Mouse (Mus musculus): ENCODE results near the gene Bex6. TPM values are rescaled to one million over a fixed set of nuclear protein-coding genes. Genes with fewer than 3 reads are reported as not detected.
"Not testable (repeated sequence)": the region's sequence is repeated elsewhere in the genome, so short reads cannot be mapped to it uniquely, and the experiment has no call there.

Bex6 gene
- total and polyA plus RNA-seq, 2 experiments from 2014 or later, result not detected

DNA sequence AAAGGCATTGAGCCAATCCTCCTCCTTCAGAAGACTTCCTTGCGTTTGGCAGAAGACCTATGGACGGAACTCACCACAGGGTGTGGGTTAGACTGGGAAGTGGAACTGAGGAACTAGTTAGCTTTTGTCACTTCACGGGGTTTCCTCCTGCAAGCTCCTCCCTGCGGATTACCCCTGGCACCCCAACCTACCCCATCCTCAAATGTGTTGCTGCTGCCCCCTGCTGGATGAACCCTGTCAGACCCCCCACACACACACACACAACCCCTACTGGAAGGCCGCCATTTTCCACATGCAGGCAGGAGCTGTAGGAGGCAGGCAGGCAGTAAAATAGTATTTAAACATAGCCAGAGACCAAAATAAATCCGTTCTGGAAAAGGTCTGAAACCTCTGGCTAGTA is 23.1 kb downstream of the Bex6 start:
- Histone ChIP-seq H3K36me3 (ENCODE audit: insufficient read depth, low read length) (no peaks in the 10 kb centered on the region), H3K27ac (ENCODE audit: low read depth, low read length) (no peak overlapping the region), H3K4me3 (ENCODE audit: low read depth, low read length) (no peak overlapping the region), H3K4me2 (ENCODE audit: low read depth, low read length, poor library complexity, severe bottlenecking) (no peak overlapping the region), H3K9me3 (ENCODE audit: low read length) (no peaks in the 10 kb centered on the region), H3K27me3 (ENCODE audit: insufficient read depth, low read length) (no peaks in the 10 kb centered on the region), H3K9ac (replicated peaks; ENCODE audit: low read length, poor library complexity, severe bottlenecking) (no peak overlapping the region), H3K4me1 (ENCODE audit: insufficient read depth, low read length) (no peaks in the 10 kb centered on the region)
- DNase-seq (ENCODE audit: low spot score) (no peak), ATAC-seq (ENCODE audit: low FRiP score) (no peak)
- WGBS, result 77% methylated on average over 6 of the region's 6 CpGs
- peak; percentile 37 for TF ChIP-seq CTCF (IDR thresholded peaks at IDR 0.05)

DNA sequence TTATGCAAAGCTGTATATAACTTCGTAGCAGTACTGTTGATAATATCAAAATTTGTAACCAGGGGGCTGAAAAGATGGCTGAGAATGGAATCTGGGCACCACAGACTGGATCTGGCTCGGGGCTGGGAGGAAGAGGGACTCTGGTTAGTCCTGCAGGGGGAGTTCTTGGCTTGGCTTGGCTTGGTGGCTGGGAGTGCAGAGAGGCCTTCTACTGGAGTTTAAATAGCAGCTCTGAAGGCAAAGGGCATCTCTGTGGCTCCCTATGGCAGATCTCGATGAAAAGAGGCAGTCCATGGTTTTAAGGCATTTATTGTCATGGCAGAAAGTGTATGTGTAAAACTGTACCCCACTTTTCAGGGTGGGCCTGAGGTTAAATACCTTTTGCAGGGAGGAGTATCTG is 25.3 kb downstream of the Bex6 start:
- Histone ChIP-seq H3K27me3 (ENCODE audit: insufficient read depth, low read length) (no peaks in the 10 kb centered on the region), H3K27ac (ENCODE audit: low read depth, low read length) (no peak overlapping the region), H3K9ac (replicated peaks; ENCODE audit: low read length, poor library complexity, severe bottlenecking) (no peak overlapping the region), H3K9me3 (ENCODE audit: low read length) (no peaks in the 10 kb centered on the region), H3K4me1 (ENCODE audit: insufficient read depth, low read length) (no peaks in the 10 kb centered on the region), H3K4me3 (ENCODE audit: low read depth, low read length) (no peak overlapping the region), H3K36me3 (ENCODE audit: insufficient read depth, low read length) (no peaks in the 10 kb centered on the region), H3K4me2 (ENCODE audit: low read depth, low read length, poor library complexity, severe bottlenecking) (no peak overlapping the region)
- ATAC-seq (ENCODE audit: low FRiP score) (no peak), DNase-seq (ENCODE audit: low spot score) (no peak)
- no peak for TF ChIP-seq CTCF (IDR thresholded peaks at IDR 0.05)
- 63% methylated on average over 3 of the region's 3 CpGs for WGBS

DNA sequence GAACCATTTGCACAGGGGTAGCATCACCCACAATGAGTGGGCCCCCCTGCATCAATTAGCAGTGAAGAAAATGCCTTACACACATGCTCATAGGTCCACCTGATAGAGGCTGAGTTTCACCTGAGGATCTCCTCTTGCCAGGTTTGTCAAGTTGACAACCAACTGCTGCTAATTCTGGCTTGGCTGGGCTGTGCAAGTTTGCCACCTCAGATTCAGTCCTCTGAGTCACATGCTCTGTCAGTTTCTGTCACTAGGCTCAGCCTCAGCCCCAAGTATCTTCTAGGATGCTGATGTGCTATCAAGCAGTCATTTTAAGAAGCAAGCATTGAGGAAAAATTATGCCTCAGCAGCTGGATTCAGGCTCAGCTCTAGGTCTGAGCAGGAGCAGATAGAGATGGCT is 34.5 kb downstream of the Bex6 start:
- no peaks in the 10 kb centered on the region for H3K36me3 ChIP-seq (ENCODE audit: insufficient read depth, low read length)
- H3K9me3 ChIP-seq (ENCODE audit: low read length), result no peaks in the 10 kb centered on the region
- no peak for TF ChIP-seq CTCF (IDR thresholded peaks at IDR 0.05)
- H3K27me3 ChIP-seq (ENCODE audit: insufficient read depth, low read length), result no peaks in the 10 kb centered on the region
- H3K9ac ChIP-seq (replicated peaks; ENCODE audit: low read length, poor library complexity, severe bottlenecking), result no peak overlapping the region
- no peak overlapping the region for H3K4me2 ChIP-seq (ENCODE audit: low read depth, low read length, poor library complexity, severe bottlenecking)
- DNase-seq (ENCODE audit: low spot score) (no peak), ATAC-seq (ENCODE audit: low FRiP score) (no peak)
- H3K4me1 ChIP-seq (ENCODE audit: insufficient read depth, low read length), result no peaks in the 10 kb centered on the region
- H3K4me3 ChIP-seq (ENCODE audit: low read depth, low read length), result no peak overlapping the region
- H3K27ac ChIP-seq (ENCODE audit: low read depth, low read length), result no peak overlapping the region

DNA sequence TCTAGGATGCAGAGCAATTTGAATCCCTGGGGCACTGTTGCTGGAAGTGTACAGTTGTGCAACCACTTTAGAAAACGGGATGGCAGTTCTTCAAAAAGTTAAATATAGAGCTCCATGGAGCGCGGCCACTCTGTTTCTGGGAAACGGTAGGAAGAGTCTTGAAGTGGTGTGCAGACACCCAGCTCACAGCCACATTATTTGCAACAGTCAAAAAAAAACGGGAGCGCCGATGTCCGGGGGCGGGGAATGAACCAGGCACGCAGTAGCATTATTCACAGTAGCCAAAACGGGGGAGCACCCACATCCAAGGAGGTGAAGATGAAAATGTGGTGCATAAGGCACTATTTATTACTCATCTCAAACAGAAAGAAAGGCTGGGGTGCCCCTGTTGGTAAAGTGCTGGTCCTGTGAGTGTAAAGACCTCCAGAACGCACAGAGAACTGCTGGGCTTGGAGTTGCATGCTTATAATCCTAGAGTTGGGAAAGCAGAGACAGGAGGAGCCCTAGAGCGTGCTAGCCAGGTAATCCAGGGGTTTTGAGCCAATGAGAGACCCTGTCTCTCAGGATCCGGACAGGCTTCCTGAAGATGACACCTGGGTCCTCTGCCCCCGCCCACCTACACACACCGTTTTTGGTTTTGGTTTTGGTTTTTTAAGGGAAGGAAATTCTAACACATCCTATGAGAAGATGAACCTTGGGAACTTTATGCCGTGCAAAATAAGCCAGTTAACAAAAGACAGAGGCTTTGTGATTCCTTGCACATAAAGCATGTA is 35.4 kb downstream of the Bex6 start:
- TF ChIP-seq CTCF (IDR thresholded peaks at IDR 0.05), result no peak
- no peak for DNase-seq (ENCODE audit: low spot score)
- Histone ChIP-seq H3K4me2 (ENCODE audit: low read depth, low read length, poor library complexity, severe bottlenecking) (no peak overlapping the region), H3K27me3 (ENCODE audit: insufficient read depth, low read length) (no peaks in the 10 kb centered on the region), H3K4me3 (ENCODE audit: low read depth, low read length) (no peak overlapping the region), H3K9ac (replicated peaks; ENCODE audit: low read length, poor library complexity, severe bottlenecking) (no peak overlapping the region), H3K4me1 (ENCODE audit: insufficient read depth, low read length) (no peaks in the 10 kb centered on the region), H3K36me3 (ENCODE audit: insufficient read depth, low read length) (no peaks in the 10 kb centered on the region), H3K9me3 (ENCODE audit: low read length) (no peaks in the 10 kb centered on the region), H3K27ac (ENCODE audit: low read depth, low read length) (no peak overlapping the region)
- 80% methylated on average over 17 of the region's 17 CpGs for WGBS
- no peak for ATAC-seq (ENCODE audit: low FRiP score)

DNA sequence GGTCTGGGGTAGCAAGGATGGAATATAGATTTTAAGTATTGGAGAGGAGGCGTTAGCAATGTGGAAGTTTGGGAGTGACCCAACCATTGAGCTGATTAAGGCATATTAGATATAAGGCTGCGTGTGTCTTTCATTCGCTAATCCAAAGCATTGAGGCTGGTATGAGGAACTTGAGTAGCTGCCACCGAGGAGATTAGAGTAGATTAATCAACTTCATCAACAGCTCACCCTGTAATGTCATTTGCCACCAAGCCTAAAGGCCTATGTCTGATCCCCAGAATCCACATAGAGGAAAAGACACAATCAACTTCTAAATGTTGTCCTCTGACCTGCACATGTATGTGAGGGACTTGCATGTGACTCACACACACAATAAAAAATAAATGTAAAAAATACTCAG is 42.2 kb downstream of the Bex6 start:
- TF ChIP-seq CTCF (IDR thresholded peaks at IDR 0.05), result no peak
- no peak for ATAC-seq (ENCODE audit: low FRiP score)
- WGBS, result 76% methylated on average over 4 of the region's 4 CpGs
- Histone ChIP-seq H3K36me3 (ENCODE audit: insufficient read depth, low read length) (no peaks in the 10 kb centered on the region), H3K4me2 (ENCODE audit: low read depth, low read length, poor library complexity, severe bottlenecking) (no peak overlapping the region), H3K9me3 (ENCODE audit: low read length) (no peaks in the 10 kb centered on the region), H3K27ac (ENCODE audit: low read depth, low read length) (no peak overlapping the region), H3K4me1 (ENCODE audit: insufficient read depth, low read length) (no peaks in the 10 kb centered on the region), H3K27me3 (ENCODE audit: insufficient read depth, low read length) (no peaks in the 10 kb centered on the region), H3K9ac (replicated peaks; ENCODE audit: low read length, poor library complexity, severe bottlenecking) (no peak overlapping the region), H3K4me3 (ENCODE audit: low read depth, low read length) (no peak overlapping the region)
- DNase-seq (ENCODE audit: low spot score), result no peak

DNA sequence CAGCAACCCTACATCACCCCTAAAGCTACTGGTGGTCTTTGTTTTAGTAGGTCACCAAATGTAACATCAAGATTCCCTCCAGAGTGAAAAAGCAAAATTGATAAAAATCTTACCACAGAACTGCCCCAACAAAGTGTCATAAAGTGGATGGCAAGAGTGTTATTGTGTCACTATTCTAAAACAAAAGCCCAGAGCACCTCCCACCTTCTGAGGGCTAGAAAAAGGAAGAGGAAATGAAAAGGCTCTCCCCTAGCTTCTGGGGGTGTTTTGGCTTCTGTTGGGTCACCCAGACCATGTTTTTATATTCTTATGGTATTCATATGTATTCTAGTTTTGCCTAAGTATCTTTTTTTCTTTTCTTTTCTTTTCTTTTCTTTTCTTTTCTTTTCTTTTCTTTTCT is 42.8 kb downstream of the Bex6 start:
- H3K9me3 ChIP-seq (ENCODE audit: low read length), result no peaks in the 10 kb centered on the region
- no peak overlapping the region for H3K4me2 ChIP-seq (ENCODE audit: low read depth, low read length, poor library complexity, severe bottlenecking)
- no peak for TF ChIP-seq CTCF (IDR thresholded peaks at IDR 0.05)
- H3K4me3 ChIP-seq (ENCODE audit: low read depth, low read length), result no peak overlapping the region
- H3K27ac ChIP-seq (ENCODE audit: low read depth, low read length), result no peak overlapping the region
- no peak for DNase-seq (ENCODE audit: low spot score)
- no peaks in the 10 kb centered on the region for H3K4me1 ChIP-seq (ENCODE audit: insufficient read depth, low read length)
- ATAC-seq (ENCODE audit: low FRiP score), result no peak
- H3K9ac ChIP-seq (replicated peaks; ENCODE audit: low read length, poor library complexity, severe bottlenecking), result no peak overlapping the region
- no peaks in the 10 kb centered on the region for H3K27me3 ChIP-seq (ENCODE audit: insufficient read depth, low read length)
- H3K36me3 ChIP-seq (ENCODE audit: insufficient read depth, low read length), result no peaks in the 10 kb centered on the region

DNA sequence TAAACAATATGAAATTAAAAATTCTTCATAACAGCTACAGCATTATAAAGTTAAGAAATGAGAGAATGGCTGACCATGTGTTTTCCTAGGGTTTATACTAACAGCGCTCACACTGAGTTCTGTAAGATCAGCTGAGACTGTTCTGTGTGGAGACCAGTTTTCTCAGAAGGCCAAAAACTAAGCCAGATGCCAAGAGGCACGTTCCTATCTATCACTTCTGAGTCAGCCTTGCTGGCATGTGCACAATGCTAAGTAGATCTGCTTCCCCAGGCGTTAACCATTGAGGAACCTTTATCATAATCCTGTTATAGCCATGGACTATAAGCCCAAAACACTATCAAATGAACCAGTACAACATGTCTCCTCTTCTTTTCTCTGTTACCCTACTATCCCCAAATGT is 52.4 kb downstream of the Bex6 start:
- not testable (repeated sequence) for H3K27me3 ChIP-seq (ENCODE audit: insufficient read depth, low read length); H3K4me1 ChIP-seq (ENCODE audit: insufficient read depth, low read length)
- WGBS, result 74% methylated on average over 3 of the region's 3 CpGs

More for the DNA sequence above, 52.4 kb downstream of the Bex6 start:
- H3K4me2 ChIP-seq (ENCODE audit: low read depth, low read length, poor library complexity, severe bottlenecking); H3K9me3 ChIP-seq (ENCODE audit: low read length); H3K9ac ChIP-seq (replicated peaks; ENCODE audit: low read length, poor library complexity, severe bottlenecking); H3K27ac ChIP-seq (ENCODE audit: low read depth, low read length); H3K4me3 ChIP-seq (ENCODE audit: low read depth, low read length); ATAC-seq (ENCODE audit: low FRiP score); DNase-seq (ENCODE audit: low spot score): not testable (repeated sequence)
- peaks cover 15% of the 10 kb centered on the region for H3K36me3 ChIP-seq (ENCODE audit: insufficient read depth, low read length)

All from midbrain, postnatal 0 days (tissue).